Mouse (Mus musculus): ENCODE data around the gene Gm26558. TPM values are rescaled to one million over a fixed set of nuclear protein-coding genes. Genes with fewer than 3 reads are reported as not detected.

Gene Gm26558
- 0.39 and 0.45 TPM in 2 replicates for polyA plus RNA-seq (2012; rRNA removed)

GRCm38 (mm10) chr2:70661715-70662495 lies at the start of gene Gm26558:
TSS of gene Gm26558 (minus strand) at chr2:70662108.
- H3K27ac ChIP-seq (ENCODE audit: insufficient read depth, low read depth, low read length) = peak within 1 kb of the TSS; percentile 72
- WGBS = under 1% methylated on average over 54 of the region's 54 CpGs

GRCm38 (mm10) chr2:70710878-70711277 lies 49.0 kb upstream of the Gm26558 start:
- H3K4me1 ChIP-seq (ENCODE audit: control insufficient read depth, insufficient read depth, low read length) = no peaks in the 10 kb centered on the region
- 89% methylated on average over 4 of the region's 4 CpGs for WGBS
- H3K36me3 ChIP-seq (ENCODE audit: control insufficient read depth, insufficient read depth, low read length) = peaks cover 12% of the 10 kb centered on the region
- no peak overlapping the region for H3K4me3 ChIP-seq (ENCODE audit: insufficient read depth, low read depth, low read length)
- TF ChIP-seq CTCF (conservative IDR thresholded peaks at IDR 0.05; ENCODE audit: insufficient read depth, insufficient read length, low read depth, low read length) (no peak), POLR2A (IDR thresholded peaks at IDR 0.05; ENCODE audit: low read depth, low read length) (no peak)
- H3K27me3 ChIP-seq (replicated peaks; ENCODE audit: control insufficient read depth, insufficient read depth, low read length) = no peaks in the 10 kb centered on the region
- no peak overlapping the region for H3K27ac ChIP-seq (ENCODE audit: insufficient read depth, low read depth, low read length)
- DNase-seq = no peak

More at GRCm38 (mm10) chr2:70661715-70662495, at the start of gene Gm26558:
- no peaks in the 10 kb centered on the region for H3K36me3 ChIP-seq (ENCODE audit: control insufficient read depth, insufficient read depth, low read length)
- DNase-seq = peak; percentile 38
- peak within 1 kb of the TSS; percentile 93 for H3K4me3 ChIP-seq (ENCODE audit: insufficient read depth, low read depth, low read length)
- H3K4me1 ChIP-seq (ENCODE audit: control insufficient read depth, insufficient read depth, low read length) = no peaks in the 10 kb centered on the region; the same call in none of the 2 replicates
- no peaks in the 10 kb centered on the region for H3K27me3 ChIP-seq (replicated peaks; ENCODE audit: control insufficient read depth, insufficient read depth, low read length)
- TF ChIP-seq CTCF (conservative IDR thresholded peaks at IDR 0.05; ENCODE audit: insufficient read depth, insufficient read length, low read depth, low read length) (no peak), POLR2A (IDR thresholded peaks at IDR 0.05; ENCODE audit: low read depth, low read length) (no peak)

- WGBS = 93% methylated on average over 7 of the region's 7 CpGs
- TF ChIP-seq CTCF (conservative IDR thresholded peaks at IDR 0.05; ENCODE audit: insufficient read depth, insufficient read length, low read depth, low read length) (no peak), POLR2A (IDR thresholded peaks at IDR 0.05; ENCODE audit: low read depth, low read length) (no peak)
- no peaks in the 10 kb centered on the region for H3K27me3 ChIP-seq (replicated peaks; ENCODE audit: control insufficient read depth, insufficient read depth, low read length)
- no peaks in the 10 kb centered on the region for H3K4me1 ChIP-seq (ENCODE audit: control insufficient read depth, insufficient read depth, low read length)
- no peak overlapping the region for H3K4me3 ChIP-seq (ENCODE audit: insufficient read depth, low read depth, low read length)
- H3K27ac ChIP-seq (ENCODE audit: insufficient read depth, low read depth, low read length) = no peak overlapping the region
- peaks cover 10% of the 10 kb centered on the region for H3K36me3 ChIP-seq (ENCODE audit: control insufficient read depth, insufficient read depth, low read length)
- no peak for DNase-seq
Observed at GRCm38 (mm10) chr2:70710236-70710635, 48.3 kb upstream of the Gm26558 start.

GRCm38 (mm10) chr2:70708986-70709730 lies 47.2 kb upstream of the Gm26558 start:
- no peak for TF ChIP-seq POLR2A (IDR thresholded peaks at IDR 0.05; ENCODE audit: low read depth, low read length)
- TF ChIP-seq CTCF (conservative IDR thresholded peaks at IDR 0.05; ENCODE audit: insufficient read depth, insufficient read length, low read depth, low read length) = no peak
- H3K4me3 ChIP-seq (ENCODE audit: insufficient read depth, low read depth, low read length) = no peak overlapping the region
- no peak for DNase-seq
- no peaks in the 10 kb centered on the region for H3K4me1 ChIP-seq (ENCODE audit: control insufficient read depth, insufficient read depth, low read length)
- H3K27ac ChIP-seq (ENCODE audit: insufficient read depth, low read depth, low read length) = no peak overlapping the region
- peaks cover 7% of the 10 kb centered on the region for H3K36me3 ChIP-seq (ENCODE audit: control insufficient read depth, insufficient read depth, low read length)
- H3K27me3 ChIP-seq (replicated peaks; ENCODE audit: control insufficient read depth, insufficient read depth, low read length) = no peaks in the 10 kb centered on the region
- WGBS = 62% methylated on average over 13 of the region's 13 CpGs

GRCm38 (mm10) chr2:70702403-70702802 lies 40.5 kb upstream of the Gm26558 start:
- Histone ChIP-seq H3K4me1 (ENCODE audit: control insufficient read depth, insufficient read depth, low read length) (no peaks in the 10 kb centered on the region), H3K4me3 (ENCODE audit: insufficient read depth, low read depth, low read length) (no peak overlapping the region), H3K36me3 (ENCODE audit: control insufficient read depth, insufficient read depth, low read length) (no peaks in the 10 kb centered on the region), H3K27me3 (replicated peaks; ENCODE audit: control insufficient read depth, insufficient read depth, low read length) (no peaks in the 10 kb centered on the region), H3K27ac (ENCODE audit: insufficient read depth, low read depth, low read length) (no peak overlapping the region)
- TF ChIP-seq CTCF (conservative IDR thresholded peaks at IDR 0.05; ENCODE audit: insufficient read depth, insufficient read length, low read depth, low read length) = no peak
- TF ChIP-seq POLR2A (IDR thresholded peaks at IDR 0.05; ENCODE audit: low read depth, low read length) = no peak
- no peak for DNase-seq
- 52% methylated on average over 5 of the region's 5 CpGs for WGBS

- Histone ChIP-seq H3K27ac (ENCODE audit: insufficient read depth, low read depth, low read length) (no peak overlapping the region), H3K4me3 (ENCODE audit: insufficient read depth, low read depth, low read length) (no peak overlapping the region), H3K27me3 (replicated peaks; ENCODE audit: control insufficient read depth, insufficient read depth, low read length) (no peaks in the 10 kb centered on the region), H3K36me3 (ENCODE audit: control insufficient read depth, insufficient read depth, low read length) (no peaks in the 10 kb centered on the region), H3K4me1 (ENCODE audit: control insufficient read depth, insufficient read depth, low read length) (no peaks in the 10 kb centered on the region)
- DNase-seq = no peak
- no peak for TF ChIP-seq POLR2A (IDR thresholded peaks at IDR 0.05; ENCODE audit: low read depth, low read length)
- TF ChIP-seq CTCF (conservative IDR thresholded peaks at IDR 0.05; ENCODE audit: insufficient read depth, insufficient read length, low read depth, low read length) = no peak
- WGBS = 70% methylated on average over 9 of the region's 9 CpGs
Observed at GRCm38 (mm10) chr2:70701571-70701970, 39.7 kb upstream of the Gm26558 start.

GRCm38 (mm10) chr2:70700851-70701250 lies 38.9 kb upstream of the Gm26558 start:
- Histone ChIP-seq H3K27me3 (replicated peaks; ENCODE audit: control insufficient read depth, insufficient read depth, low read length) (no peaks in the 10 kb centered on the region), H3K36me3 (ENCODE audit: control insufficient read depth, insufficient read depth, low read length) (no peaks in the 10 kb centered on the region), H3K4me1 (ENCODE audit: control insufficient read depth, insufficient read depth, low read length) (no peaks in the 10 kb centered on the region), H3K4me3 (ENCODE audit: insufficient read depth, low read depth, low read length) (no peak overlapping the region), H3K27ac (ENCODE audit: insufficient read depth, low read depth, low read length) (no peak overlapping the region)
- WGBS = 95% methylated on average over 3 of the region's 3 CpGs
- TF ChIP-seq CTCF (conservative IDR thresholded peaks at IDR 0.05; ENCODE audit: insufficient read depth, insufficient read length, low read depth, low read length) (no peak), POLR2A (IDR thresholded peaks at IDR 0.05; ENCODE audit: low read depth, low read length) (no peak)
- no peak for DNase-seq
